Mouse (Mus musculus) mouse embryonic stem cell (cell line): ENCODE data around the gene Map1lc3a.

ENCODE experiments used
- in situ Hi-C, 2 experiments: fragments of 300-500 bp; cut with MboI; formaldehyde crosslinking; loops; 1 replicate in 1 of 2; 3 replicates in 1 of 2; pipeline ENCODE4 v1.14.3; 2019 to 2020; ENCODE audit warnings: low sequenced_read_pairs in 2 of 2, low pct_unique_long_range_greater_than_20kb in 1 of 2, mixed read lengths in 1 of 2; ENCODE audit not compliant: unreplicated experiment in 1 of 2

The Map1lc3a gene

DNA sequence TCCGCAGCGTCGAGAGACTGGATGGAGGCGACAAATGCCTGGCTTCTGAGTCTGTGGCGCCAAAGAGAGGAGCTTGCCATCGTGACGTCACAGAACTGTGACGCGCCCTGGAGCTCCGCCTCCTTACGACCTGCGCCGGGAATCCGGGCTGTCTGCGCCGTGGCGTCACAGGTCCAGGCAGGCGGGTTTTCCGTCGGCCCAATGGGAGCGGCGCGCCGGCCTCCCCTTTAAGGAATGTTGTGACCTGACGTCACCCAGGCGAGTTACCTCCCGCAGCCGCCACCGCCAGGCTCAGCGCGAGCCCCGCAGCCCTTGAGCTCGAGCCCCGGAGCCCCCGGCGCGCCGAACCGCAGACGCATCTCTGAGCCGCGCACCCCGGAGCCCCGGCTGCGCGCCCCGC, at the start of gene Map1lc3a:
Gene Map1lc3a, plus strand, starts transcription at position 103 of the 400 bp plus-strand sequence.
- in situ Hi-C loops, result loop anchor here in 1 of 2 experiments (10.0 kb wide), 1 partner anchor 191 kb away; no protein-coding TSS in a partner anchor

DNA sequence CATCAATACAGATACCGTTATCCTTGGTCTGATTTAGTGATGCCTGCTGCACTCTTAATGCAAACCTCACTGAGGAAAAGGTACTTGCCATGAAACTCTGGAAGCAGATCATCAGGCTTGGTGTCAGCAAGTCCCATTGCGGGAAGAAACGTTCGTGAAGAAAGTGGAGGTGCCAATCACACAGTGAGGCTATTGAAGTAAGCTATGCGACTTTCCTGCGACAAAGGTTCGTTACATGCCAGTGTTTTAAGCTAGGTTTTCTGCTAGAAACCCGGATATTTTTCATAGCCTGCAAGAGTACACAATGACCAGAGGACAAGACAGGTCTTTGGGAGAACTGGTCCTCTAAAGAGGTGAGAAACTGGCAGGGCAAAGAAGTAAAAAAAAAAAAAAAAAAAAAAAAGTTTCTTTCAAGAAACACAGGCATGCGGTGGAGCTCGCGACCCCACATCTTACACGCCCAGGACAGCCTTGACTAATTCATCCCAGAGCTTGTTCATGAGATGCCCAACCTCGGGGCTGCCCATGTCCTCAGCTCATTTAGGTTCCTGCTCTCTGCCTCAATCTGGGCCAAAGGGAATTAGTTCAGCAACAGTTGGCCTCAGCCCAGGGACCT, 40.2 kb upstream of the Map1lc3a start:
- in situ Hi-C loops, result no loop called here

DNA sequence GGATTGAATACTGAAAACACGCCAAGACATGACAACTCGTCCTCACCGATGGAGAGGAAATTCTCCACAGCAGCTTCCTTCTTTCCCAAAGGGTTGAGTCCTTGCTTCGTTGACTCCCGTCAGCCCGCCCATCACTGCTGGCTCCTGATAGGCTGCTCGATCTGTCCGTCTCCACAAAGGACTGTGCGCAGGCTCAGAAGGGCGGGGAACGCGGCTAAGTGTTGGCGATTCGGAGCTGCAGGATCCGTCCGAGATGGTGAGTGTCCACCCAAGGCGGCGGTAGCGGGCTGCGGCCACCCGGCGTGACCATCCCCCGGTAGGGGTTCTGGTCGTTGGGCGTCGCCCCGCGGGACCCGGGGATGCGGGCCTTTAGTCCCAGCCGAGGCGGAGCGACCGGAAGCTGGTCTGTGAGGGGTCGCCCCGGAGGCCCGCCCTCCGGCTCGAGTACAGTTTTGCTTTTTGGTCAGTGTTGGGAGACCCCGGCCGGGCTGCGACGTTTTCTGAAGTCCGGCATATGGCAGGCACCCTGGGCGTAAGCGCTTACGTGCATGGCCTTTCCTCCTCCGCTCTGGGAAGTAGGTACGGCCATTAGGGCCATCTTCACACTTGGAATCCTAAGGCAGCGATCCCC, 39.6 kb upstream of the Map1lc3a start, which contains the start of gene Dynlrb1:
Gene Dynlrb1, plus strand, starts transcription at position 172 of the 631 bp plus-strand sequence.
- in situ Hi-C loops, result no loop called here

DNA sequence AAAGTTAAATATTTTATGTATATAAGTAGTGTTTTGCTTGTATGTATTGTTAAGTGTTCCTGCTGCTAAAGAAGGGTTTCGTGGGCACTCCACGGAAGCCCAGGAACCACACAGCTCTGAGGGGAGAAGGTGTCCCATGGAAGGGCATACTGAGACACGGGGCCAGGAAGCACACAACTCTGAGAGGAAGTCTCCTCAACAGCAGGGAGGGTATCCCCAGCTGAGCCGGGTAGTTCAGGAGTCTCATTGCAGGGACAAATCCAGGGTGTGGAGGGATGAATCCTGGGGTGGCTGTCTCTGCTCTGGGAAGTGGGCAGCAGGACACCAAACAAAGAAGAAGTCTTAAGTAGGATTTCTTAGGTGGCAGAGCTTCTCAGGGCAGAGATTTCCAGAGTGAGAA, 38.8 kb upstream of the Map1lc3a start:
- in situ Hi-C loops, result no loop called here

DNA sequence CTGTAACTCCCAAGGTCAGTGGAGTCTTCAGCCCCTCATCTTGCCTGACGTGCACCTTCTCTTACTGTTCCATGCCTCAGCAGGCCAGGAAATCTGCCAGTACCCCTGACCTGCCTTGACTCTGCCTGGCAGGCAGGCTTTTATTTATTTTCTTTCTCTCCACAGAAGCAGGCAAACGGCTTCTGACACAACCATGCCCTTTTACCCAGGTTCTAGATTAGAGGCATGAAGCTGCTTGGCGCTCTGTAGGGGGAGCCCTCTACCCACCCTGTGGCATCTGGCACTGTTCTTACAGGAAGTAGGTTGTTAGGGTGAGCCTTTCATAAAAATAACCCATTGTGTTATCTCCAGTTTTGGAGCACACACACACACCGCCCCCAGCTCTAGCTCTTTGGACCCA, 35.2 kb upstream of the Map1lc3a start:
- in situ Hi-C loops, result no loop called here

DNA sequence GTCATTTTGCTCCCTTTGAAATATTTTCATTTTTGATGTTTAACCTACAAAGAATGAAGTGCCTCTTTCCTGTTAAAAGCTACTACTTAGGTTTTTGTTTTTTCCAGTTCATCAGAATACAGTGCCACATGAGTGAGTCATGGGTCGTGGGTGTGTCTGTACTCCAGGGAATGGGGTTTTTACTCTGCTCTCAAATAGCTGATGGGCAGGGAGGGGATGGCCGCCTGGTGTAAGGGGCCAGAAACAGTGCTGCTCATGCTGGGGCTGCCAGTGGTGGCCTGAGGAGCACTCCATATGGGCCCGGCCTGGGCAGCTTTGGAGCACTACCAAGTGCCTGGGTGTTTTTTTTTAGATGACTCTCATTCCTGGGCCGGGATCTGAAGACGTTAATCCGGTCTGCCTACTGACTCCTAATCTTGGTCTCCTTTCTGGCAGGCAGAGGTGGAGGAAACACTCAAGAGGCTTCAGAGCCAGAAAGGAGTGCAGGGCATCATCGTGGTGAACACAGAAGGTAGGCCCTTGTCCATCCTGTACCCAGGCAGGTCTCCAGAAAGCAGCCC, 33.7 kb upstream of the Map1lc3a start:
- in situ Hi-C loops, result no loop called here

DNA sequence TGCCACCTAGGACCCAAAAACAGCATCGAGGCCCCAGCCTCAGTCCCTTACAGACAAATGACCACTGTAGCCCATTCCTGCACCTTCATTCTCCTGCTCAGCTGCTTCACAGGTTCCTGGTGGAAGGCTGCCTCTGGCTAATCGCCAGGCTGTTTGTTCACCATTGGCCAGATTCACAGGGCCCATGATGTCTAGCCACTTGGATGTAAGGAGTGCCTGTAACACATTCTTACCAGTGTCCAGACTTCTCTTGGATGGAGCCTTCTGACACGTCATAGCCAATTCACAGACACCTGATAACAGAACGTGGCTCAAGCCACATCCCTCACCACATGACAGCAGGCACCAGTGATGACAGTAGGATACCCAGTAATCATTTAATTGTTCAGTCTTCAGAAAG, 29.9 kb upstream of the Map1lc3a start:
- in situ Hi-C loops, result no loop called here

DNA sequence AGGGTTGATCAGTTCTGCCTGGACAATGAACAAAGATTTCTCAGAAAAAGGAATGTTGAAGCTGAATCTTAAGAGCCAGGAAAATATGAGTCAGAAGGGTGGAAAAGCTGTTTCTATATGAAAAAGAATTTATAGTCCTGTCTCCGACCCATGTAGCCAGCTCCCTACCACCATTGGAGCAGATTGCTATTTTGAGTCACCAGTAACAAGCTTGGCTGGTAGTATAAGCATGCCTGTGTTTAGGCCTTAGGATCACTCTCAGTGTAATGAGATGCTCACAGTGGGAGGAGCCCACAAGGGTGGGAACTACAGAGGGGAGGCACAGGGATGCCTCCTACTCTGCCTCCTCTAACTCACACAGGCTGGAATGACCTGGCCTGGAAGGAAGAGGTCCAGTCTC, 27.9 kb upstream of the Map1lc3a start:
- in situ Hi-C loops, result no loop called here

DNA sequence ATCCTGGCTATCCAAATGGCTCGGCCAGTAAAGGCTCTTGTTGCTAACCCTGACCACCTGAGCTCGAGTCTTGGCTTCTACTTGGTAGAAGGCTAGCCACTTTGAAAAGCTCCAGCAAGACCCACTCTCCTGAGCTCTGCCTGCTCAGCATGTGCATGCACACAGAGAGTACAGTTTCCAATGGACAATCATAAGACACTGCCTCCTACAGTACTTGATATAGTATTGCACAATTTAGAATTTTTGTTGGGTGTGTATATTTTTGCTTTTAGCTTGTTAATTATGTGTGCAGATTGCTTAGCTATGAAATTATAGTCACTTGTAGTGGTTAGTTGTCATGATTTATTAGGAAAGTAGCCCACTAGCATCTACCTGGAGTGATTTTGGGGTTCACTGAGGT, 27.4 kb upstream of the Map1lc3a start:
- in situ Hi-C loops, result no loop called here

DNA sequence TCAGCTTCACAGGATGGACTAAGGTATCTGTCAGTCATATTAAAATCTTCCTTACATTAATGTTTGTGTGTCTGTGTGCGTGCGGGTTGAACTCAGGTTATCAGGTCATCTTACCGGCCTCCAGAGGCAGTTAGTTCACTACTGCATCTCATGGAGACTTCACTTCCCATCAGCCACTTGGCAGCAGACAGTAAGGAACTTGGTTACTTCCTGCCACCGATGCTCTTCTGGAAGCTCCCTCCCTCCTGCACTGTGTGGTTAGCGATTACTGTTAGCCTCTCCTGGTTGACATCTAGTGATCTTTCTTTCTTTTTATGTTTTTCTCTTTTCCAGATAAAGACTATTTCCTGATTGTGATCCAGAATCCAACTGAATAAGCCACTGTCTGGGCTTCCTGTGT, 26.5 kb upstream of the Map1lc3a start:
- in situ Hi-C loops, result no loop called here

DNA sequence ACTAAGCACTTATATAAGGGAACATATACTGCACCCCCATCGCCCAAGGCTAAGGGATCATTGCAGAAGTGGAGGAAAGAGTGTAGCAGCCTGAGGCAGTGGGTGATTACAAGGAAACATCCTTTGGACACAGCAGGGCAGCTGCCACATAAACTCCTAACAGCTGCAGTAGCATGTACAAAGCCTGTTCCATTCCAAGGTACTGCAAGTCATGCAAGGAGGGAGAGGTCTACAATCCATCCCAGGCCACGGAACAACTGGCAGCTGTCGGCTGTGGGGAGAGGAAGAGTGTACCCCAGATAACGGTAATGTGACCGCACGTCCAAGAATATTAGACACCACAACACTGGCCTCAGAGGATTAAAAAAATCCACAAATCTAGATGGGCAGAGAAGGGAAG, 10.6 kb upstream of the Map1lc3a start:
- in situ Hi-C loops, result no loop called here

DNA sequence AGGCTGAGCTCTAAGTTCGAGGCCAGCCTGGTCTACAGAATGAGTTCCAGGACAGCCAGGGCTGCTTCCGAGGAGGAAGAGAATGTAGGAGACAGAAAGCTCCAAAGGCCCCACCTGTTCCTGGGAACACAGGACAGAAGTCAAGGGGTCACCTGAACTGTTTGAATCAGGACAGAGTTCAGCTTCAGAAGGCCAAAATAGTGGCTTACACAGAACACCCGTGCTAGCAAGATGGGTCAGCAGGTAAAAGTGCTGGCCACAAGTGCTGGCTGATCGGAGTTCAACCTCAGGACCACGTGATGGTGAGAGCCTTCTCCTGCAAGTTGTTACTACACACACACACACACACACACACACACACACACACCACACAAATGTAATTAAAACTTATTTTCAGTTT, 9.2 kb upstream of the Map1lc3a start:
- in situ Hi-C loops, result no loop called here

DNA sequence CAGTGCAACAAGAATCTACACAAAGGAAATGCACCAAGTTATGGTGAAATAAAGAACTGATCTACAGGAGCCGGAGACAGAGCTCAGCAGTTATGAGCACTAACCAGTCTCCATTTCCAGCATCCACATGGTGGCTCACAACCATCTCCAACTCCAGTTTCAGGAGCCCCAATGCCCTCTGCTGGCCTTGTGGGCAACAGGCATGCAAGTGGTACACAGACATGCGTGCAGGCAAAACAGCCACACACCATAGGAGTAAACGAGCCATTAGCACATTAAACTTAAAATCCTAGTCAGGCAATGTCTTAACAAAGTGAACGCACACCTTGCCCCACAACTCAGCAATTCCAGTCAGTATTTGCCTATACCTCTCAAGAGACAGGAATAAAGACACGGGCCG, 4.1 kb upstream of the Map1lc3a start:
- in situ Hi-C loops, result loop anchor here in 1 of 2 experiments (10.0 kb wide), 1 partner anchor 187 kb away; no protein-coding TSS in a partner anchor

DNA sequence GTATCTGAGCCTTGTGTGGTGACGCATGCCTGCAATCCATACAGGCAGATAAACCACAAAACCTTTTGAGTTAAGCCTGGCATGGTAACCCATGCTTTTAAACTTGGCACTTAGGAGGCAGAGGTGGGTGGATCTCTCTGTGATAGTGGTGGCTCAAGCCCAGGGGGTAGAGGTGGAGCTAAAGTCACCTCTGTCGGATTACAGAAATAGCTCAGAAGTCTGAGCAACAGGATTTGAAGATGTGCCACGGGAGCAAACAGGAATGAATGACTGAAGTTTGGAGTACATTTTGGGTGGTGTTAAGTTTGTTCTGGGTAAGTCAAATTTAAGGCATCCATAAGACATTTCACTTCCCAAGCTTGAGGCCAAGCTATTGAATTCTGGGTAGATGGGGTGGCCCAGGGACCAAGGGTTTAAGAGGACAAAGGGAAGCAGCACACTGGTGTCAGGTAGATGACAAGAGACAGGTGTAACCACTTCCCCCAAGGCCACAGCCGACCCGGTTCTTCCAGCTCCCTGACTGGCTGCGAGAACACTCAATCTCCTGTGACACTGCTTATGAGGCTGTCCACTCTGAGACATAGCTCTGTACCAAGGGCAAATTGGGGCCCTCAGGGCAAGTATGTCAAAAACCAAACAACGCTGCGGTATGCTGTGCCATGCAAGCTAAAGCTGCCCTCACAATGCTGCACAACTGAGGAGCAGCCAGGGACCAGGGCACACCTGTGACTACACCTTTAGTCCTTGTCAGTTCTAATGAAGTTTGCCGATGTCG, 3.5 kb upstream of the Map1lc3a start:
- in situ Hi-C loops, result loop anchor here in 1 of 2 experiments (10.0 kb wide), 1 partner anchor 188 kb away; no protein-coding TSS in a partner anchor

DNA sequence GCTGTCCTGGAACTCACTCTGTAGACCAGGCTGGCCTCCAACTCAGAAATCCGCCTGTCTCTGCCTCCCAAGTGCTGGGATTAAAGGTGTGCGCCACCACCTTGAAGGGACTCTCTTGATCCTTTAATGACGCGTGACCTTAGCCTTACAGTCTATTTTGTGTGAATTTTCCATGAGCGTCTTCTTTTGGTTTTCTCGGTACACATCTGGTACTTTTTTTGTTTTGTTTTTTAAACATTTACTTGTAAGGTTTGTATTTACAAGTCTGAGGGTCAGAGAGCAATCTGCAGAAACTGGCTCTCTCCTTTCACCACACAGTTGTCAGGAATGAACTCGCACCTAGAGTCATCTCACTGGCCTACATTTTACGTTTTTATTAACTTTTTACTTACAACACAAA, 2.5 kb upstream of the Map1lc3a start:
- in situ Hi-C loops, result loop anchor here in 1 of 2 experiments (10.0 kb wide), 1 partner anchor 189 kb away; no protein-coding TSS in a partner anchor

DNA sequence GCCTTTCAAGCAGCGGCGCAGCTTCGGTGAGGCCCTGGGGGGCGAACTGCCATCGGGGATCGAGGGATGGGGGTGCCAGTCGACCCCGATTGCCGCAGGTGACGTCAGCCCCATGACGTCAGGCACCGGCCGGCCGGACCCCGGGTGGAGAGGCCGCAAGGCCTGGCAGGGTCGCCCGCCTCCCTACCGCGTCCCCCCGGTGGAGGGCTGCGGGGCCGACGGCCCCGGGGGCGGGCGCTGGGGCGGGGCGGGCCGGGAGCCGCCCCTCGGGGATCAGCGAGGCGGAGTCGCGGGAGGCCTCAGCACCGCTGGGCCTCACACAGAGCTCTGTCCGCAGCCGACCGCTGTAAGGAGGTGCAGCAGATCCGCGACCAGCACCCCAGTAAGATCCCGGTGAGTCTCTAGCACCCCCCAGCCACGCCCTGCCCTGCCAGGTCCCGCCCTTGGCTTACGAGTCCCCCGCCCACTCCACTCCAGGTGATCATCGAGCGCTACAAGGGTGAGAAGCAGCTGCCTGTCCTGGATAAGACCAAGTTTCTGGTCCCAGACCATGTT, 601 bp downstream of the Map1lc3a start:
- in situ Hi-C loops, result loop anchor here in 1 of 2 experiments (10.0 kb wide), 1 partner anchor 192 kb away; no protein-coding TSS in a partner anchor

DNA sequence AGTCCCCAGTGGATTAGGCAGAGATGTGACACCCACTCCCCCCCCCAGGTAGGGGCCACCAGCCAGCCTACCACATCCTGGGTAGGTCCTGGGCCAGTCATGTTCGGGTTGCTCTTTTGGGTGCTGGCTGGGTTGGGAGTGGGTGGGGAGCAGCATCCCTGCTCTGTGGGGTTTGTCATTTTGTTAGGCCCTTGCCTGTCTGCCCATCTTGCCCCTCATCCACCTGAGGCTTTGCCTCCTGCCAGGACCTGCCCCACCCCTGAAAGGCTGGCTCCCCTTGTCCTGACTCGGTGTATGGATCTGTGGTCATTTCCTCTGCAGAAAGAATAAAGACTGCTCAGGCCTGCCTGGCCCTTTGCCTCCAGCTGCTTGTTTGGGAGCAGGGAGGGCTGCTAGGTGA, 1.6 kb downstream of the Map1lc3a start:
- in situ Hi-C loops, result loop anchor here in 1 of 2 experiments (10.0 kb wide), 1 partner anchor 193 kb away; no protein-coding TSS in a partner anchor

DNA sequence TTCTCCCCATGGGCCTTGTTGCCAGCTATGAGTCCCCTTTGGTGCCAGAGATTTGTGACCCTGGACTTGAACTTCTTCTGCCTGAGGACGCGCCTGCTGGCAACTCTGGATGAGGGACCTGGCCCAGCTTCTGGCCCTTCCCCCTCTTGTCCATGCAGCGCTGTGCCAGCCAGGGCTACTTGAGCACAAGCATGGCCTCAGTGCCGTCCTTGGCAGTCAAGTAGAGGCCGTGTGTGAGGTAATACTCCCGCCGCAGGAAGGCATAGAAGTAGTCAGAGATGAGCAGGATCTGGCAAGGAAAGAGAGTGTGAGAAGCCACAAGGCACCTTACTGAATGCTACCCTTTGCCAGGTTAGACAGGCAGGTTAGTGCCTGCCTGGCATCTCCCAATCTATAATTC, 2.3 kb downstream of the Map1lc3a start:
- in situ Hi-C loops, result loop anchor here in 1 of 2 experiments (10.0 kb wide), 1 partner anchor 194 kb away; no protein-coding TSS in a partner anchor
